Mouse (Mus musculus): Measurements from ENCODE around the gene Abraxas2. TPM values are rescaled to one million over a fixed set of nuclear protein-coding genes. Genes with fewer than 3 reads are reported as not detected.

Gene Abraxas2
- polyA plus RNA-seq, 1 experiment from 2014 or later, result 34.3 TPM

- no peak for DNase-seq (ENCODE audit: low spot score)
- Histone ChIP-seq H3K36me3 (replicated peaks) (peaks cover 98% of the 10 kb centered on the region), H3K9me3 (no peaks in the 10 kb centered on the region), H3K27ac (replicated peaks) (no peak overlapping the region), H3K27me3 (replicated peaks; ENCODE audit: low read depth, poor library complexity, severe bottlenecking) (no peaks in the 10 kb centered on the region), H3K4me1 (no peaks in the 10 kb centered on the region), H3K4me3 (no peak overlapping the region)
- 93% methylated on average over 2 of the region's 2 CpGs for WGBS
Observed at GRCm38 (mm10) chr7:132873043-132873442, 14.0 kb downstream of the Abraxas2 start.

GRCm38 (mm10) chr7:132875391-132876086, 16.5 kb downstream of the Abraxas2 start:
- 90% methylated on average over 2 of the region's 2 CpGs for WGBS
- Histone ChIP-seq H3K36me3 (replicated peaks) (peaks cover 98% of the 10 kb centered on the region), H3K9me3 (no peaks in the 10 kb centered on the region), H3K4me1 (no peaks in the 10 kb centered on the region), H3K4me3 (no peak overlapping the region), H3K27me3 (replicated peaks; ENCODE audit: low read depth, poor library complexity, severe bottlenecking) (no peaks in the 10 kb centered on the region), H3K27ac (replicated peaks) (no peak overlapping the region)
- no peak for DNase-seq (ENCODE audit: low spot score)

- H3K27ac ChIP-seq (replicated peaks), result no peak overlapping the region
- peaks cover 100% of the 10 kb centered on the region for H3K36me3 ChIP-seq (replicated peaks)
- no peaks in the 10 kb centered on the region for H3K4me1 ChIP-seq
- DNase-seq (ENCODE audit: low spot score), result no peak
- H3K4me3 ChIP-seq, result no peak overlapping the region
- H3K9me3 ChIP-seq, result no peaks in the 10 kb centered on the region
- WGBS, result 92% methylated on average over 1 of the region's 1 CpGs
- H3K27me3 ChIP-seq (replicated peaks; ENCODE audit: low read depth, poor library complexity, severe bottlenecking), result no peaks in the 10 kb centered on the region
Observed at GRCm38 (mm10) chr7:132880276-132880675, 21.3 kb downstream of the Abraxas2 start.

- H3K36me3 ChIP-seq (replicated peaks), result peaks cover 85% of the 10 kb centered on the region
- 72% methylated on average over 2 of the region's 2 CpGs for WGBS
- H3K27me3 ChIP-seq (replicated peaks; ENCODE audit: low read depth, poor library complexity, severe bottlenecking), result no peaks in the 10 kb centered on the region
- no peak for DNase-seq (ENCODE audit: low spot score)
- peaks cover 9% of the 10 kb centered on the region for H3K4me1 ChIP-seq
- no peaks in the 10 kb centered on the region for H3K9me3 ChIP-seq
- H3K27ac ChIP-seq (replicated peaks), result no peak overlapping the region
- H3K4me3 ChIP-seq, result no peak overlapping the region
Observed at GRCm38 (mm10) chr7:132882343-132882742, 23.3 kb downstream of the Abraxas2 start.

- peaks cover 18% of the 10 kb centered on the region for H3K4me1 ChIP-seq
- H3K4me3 ChIP-seq, result no peak overlapping the region
- H3K27me3 ChIP-seq (replicated peaks; ENCODE audit: low read depth, poor library complexity, severe bottlenecking), result no peaks in the 10 kb centered on the region
- H3K36me3 ChIP-seq (replicated peaks), result peaks cover 68% of the 10 kb centered on the region
- 94% methylated on average over 7 of the region's 7 CpGs for WGBS
- H3K9me3 ChIP-seq, result no peaks in the 10 kb centered on the region
- DNase-seq (ENCODE audit: low spot score), result no peak
- no peak overlapping the region for H3K27ac ChIP-seq (replicated peaks)
Observed at GRCm38 (mm10) chr7:132884031-132884430, 25.0 kb downstream of the Abraxas2 start.

- WGBS, result 42% methylated on average over 7 of the region's 7 CpGs
- no peaks in the 10 kb centered on the region for H3K27me3 ChIP-seq (replicated peaks; ENCODE audit: low read depth, poor library complexity, severe bottlenecking)
- peak overlapping the region; percentile 67 for H3K27ac ChIP-seq (replicated peaks)
- H3K36me3 ChIP-seq (replicated peaks), result peaks cover 36% of the 10 kb centered on the region
- no peak overlapping the region for H3K4me3 ChIP-seq
- H3K4me1 ChIP-seq, result peaks cover 21% of the 10 kb centered on the region
- H3K9me3 ChIP-seq, result no peaks in the 10 kb centered on the region
- DNase-seq (ENCODE audit: low spot score), result peak; percentile 21
Observed at GRCm38 (mm10) chr7:132887019-132887804, 28.2 kb downstream of the Abraxas2 start.

DNA sequence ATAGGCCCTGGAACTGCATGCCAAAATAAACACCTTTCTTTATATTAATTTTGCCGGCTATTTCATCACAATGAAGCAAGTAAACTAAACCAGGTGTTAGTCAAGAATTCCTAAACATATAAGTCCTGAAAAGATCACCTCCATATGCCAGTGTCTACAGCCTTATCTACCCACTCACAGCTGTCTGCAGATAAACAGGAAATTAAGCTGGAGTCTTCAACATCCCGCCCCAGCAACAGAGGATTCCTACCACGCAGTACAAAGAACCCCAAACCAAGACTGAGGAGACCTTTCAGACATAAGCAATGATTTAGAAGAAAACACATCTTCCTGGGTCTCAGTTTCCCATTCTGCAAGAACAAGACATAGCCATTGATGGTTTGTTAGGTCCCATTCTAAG, 29.0 kb downstream of the Abraxas2 start:
- H3K27me3 ChIP-seq (replicated peaks; ENCODE audit: low read depth, poor library complexity, severe bottlenecking), result no peaks in the 10 kb centered on the region
- H3K4me1 ChIP-seq, result peaks cover 21% of the 10 kb centered on the region
- H3K4me3 ChIP-seq, result no peak overlapping the region
- DNase-seq (ENCODE audit: low spot score), result no peak
- H3K36me3 ChIP-seq (replicated peaks), result peaks cover 27% of the 10 kb centered on the region
- H3K27ac ChIP-seq (replicated peaks), result peak overlapping the region; percentile 67; the same call in 1 of the 2 replicates
- H3K9me3 ChIP-seq, result no peaks in the 10 kb centered on the region
- WGBS, result 82% methylated on average over 3 of the region's 3 CpGs

- Histone ChIP-seq H3K4me3 (no peak overlapping the region), H3K4me1 (peaks cover 21% of the 10 kb centered on the region), H3K27me3 (replicated peaks; ENCODE audit: low read depth, poor library complexity, severe bottlenecking) (no peaks in the 10 kb centered on the region), H3K9me3 (no peaks in the 10 kb centered on the region), H3K36me3 (replicated peaks) (peaks cover 21% of the 10 kb centered on the region), H3K27ac (replicated peaks) (no peak overlapping the region)
- WGBS, result 68% methylated on average over 4 of the region's 4 CpGs
- DNase-seq (ENCODE audit: low spot score), result no peak
Observed at GRCm38 (mm10) chr7:132888518-132889249, 29.7 kb downstream of the Abraxas2 start.

DNA sequence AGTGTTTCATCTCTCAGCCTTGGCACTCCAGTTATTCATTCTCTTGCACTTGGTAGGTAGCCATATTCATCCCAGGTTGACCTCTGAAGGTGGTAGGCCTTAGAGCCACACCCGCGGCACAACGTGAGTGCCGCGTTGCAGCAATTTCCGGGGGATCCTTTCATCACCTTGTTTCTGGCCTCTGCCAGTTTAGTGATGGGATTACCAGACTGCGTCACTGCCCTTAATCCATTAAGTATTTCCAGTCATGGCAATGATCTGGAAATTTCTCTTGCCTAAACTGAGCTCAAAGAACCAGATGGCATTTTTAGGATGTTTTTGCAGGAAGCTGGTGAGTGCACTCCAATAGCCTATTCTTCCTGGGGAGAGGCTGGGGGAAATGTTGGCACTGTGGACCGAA, 30.7 kb downstream of the Abraxas2 start:
- H3K9me3 ChIP-seq, result no peaks in the 10 kb centered on the region
- no peak overlapping the region for H3K27ac ChIP-seq (replicated peaks)
- H3K4me3 ChIP-seq, result no peak overlapping the region
- peaks cover 11% of the 10 kb centered on the region for H3K36me3 ChIP-seq (replicated peaks)
- no peak for DNase-seq (ENCODE audit: low spot score)
- peaks cover 21% of the 10 kb centered on the region for H3K4me1 ChIP-seq
- no peaks in the 10 kb centered on the region for H3K27me3 ChIP-seq (replicated peaks; ENCODE audit: low read depth, poor library complexity, severe bottlenecking)
- WGBS, result 93% methylated on average over 8 of the region's 8 CpGs

GRCm38 (mm10) chr7:132890201-132890600, 31.2 kb downstream of the Abraxas2 start:
- no peak overlapping the region for H3K27ac ChIP-seq (replicated peaks)
- H3K4me3 ChIP-seq, result no peak overlapping the region
- H3K27me3 ChIP-seq (replicated peaks; ENCODE audit: low read depth, poor library complexity, severe bottlenecking), result no peaks in the 10 kb centered on the region
- H3K9me3 ChIP-seq, result no peaks in the 10 kb centered on the region
- H3K36me3 ChIP-seq (replicated peaks), result peaks cover 6% of the 10 kb centered on the region
- DNase-seq (ENCODE audit: low spot score), result no peak
- H3K4me1 ChIP-seq, result peaks cover 21% of the 10 kb centered on the region
- WGBS, result 89% methylated on average over 5 of the region's 5 CpGs

GRCm38 (mm10) chr7:132891561-132892310, 32.7 kb downstream of the Abraxas2 start:
- Histone ChIP-seq H3K27me3 (replicated peaks; ENCODE audit: low read depth, poor library complexity, severe bottlenecking) (no peaks in the 10 kb centered on the region), H3K4me3 (no peak overlapping the region), H3K9me3 (no peaks in the 10 kb centered on the region), H3K36me3 (replicated peaks) (no peaks in the 10 kb centered on the region), H3K4me1 (peaks cover 18% of the 10 kb centered on the region), H3K27ac (replicated peaks) (no peak overlapping the region)
- WGBS, result 78% methylated on average over 5 of the region's 5 CpGs
- no peak for DNase-seq (ENCODE audit: low spot score)

- 63% methylated on average over 4 of the region's 4 CpGs for WGBS
- Histone ChIP-seq H3K9me3 (no peaks in the 10 kb centered on the region), H3K27me3 (replicated peaks; ENCODE audit: low read depth, poor library complexity, severe bottlenecking) (no peaks in the 10 kb centered on the region), H3K27ac (replicated peaks) (no peak overlapping the region; the same call in 1 of the 2 replicates), H3K4me1 (peaks cover 13% of the 10 kb centered on the region), H3K4me3 (no peak overlapping the region), H3K36me3 (replicated peaks) (no peaks in the 10 kb centered on the region)
- DNase-seq (ENCODE audit: low spot score), result no peak
Observed at GRCm38 (mm10) chr7:132892311-132892661, 33.3 kb downstream of the Abraxas2 start.

Measured in embryonic facial prominence, embryonic 10.5 days (tissue).